Mouse (Mus musculus): ENCODE measurements at regions not wholly inside any gene's neighbourhood (a gene's known extent, or its start where the extent isn't known, plus 50 kb on each side); places are given as distances from the start of the nearest gene placed in this dataset.

- H3K79me2 ChIP-seq (ENCODE audit: control insufficient read depth, insufficient read depth, low read length, poor library complexity), result no peaks in the 10 kb centered on the region
- no peaks in the 10 kb centered on the region for H3K4me1 ChIP-seq (ENCODE audit: control insufficient read depth in 1 of 2, insufficient read depth in 2 of 2, low read length in 2 of 2)
- H3K27me3 ChIP-seq (ENCODE audit: control insufficient read depth in 1 of 2, insufficient read depth in 2 of 2, low read length in 2 of 2), result no peaks in the 10 kb centered on the region
- H3K9me3 ChIP-seq (replicated peaks; ENCODE audit: insufficient read depth, low read length), result no peaks in the 10 kb centered on the region
- no peak overlapping the region for H3K4me3 ChIP-seq (ENCODE audit: control insufficient read depth in 1 of 2, insufficient read depth in 1 of 2, low read depth in 2 of 2, low read length in 2 of 2)
- TF ChIP-seq USF1 (IDR thresholded peaks at IDR 0.05; ENCODE audit: low read depth, low read length), result no peak
- no peak for TF ChIP-seq POLR2A (IDR thresholded peaks at IDR 0.05; ENCODE audit: control insufficient read depth in 1 of 2, insufficient read depth in 1 of 2, low read depth in 1 of 2, low read length in 2 of 2, poor library complexity in 1 of 2)
- TF ChIP-seq POLR2AphosphoS2 (IDR thresholded peaks at IDR 0.05; ENCODE audit: low read length), result no peak
- TF ChIP-seq ZKSCAN1 (IDR thresholded peaks at IDR 0.05; ENCODE audit: low read depth, low read length), result no peak
- no peak for TF ChIP-seq E2F4 (IDR thresholded peaks at IDR 0.05; ENCODE audit: borderline replicate concordance, low read depth, low read length)
- no peak for TF ChIP-seq ZNF384 (IDR thresholded peaks at IDR 0.05; ENCODE audit: low read depth, low read length)
- TF ChIP-seq USF2 (IDR thresholded peaks at IDR 0.05; ENCODE audit: borderline replicate concordance in 1 of 2, insufficient read depth in 1 of 2, low read depth in 1 of 2, low read length in 2 of 2), result no peak
- H3K36me3 ChIP-seq (ENCODE audit: control insufficient read depth in 1 of 2, insufficient read depth in 2 of 2, low read length in 2 of 2), result no peaks in the 10 kb centered on the region
- DNase-seq (ENCODE audit: low read depth, low spot score), result no peak
- H3K9ac ChIP-seq (ENCODE audit: control insufficient read depth, low read depth, low read length, poor library complexity, severe bottlenecking), result no peak overlapping the region
- H3K27ac ChIP-seq (ENCODE audit: control insufficient read depth, low read depth, low read length), result no peak overlapping the region
These were observed 59.1 kb upstream of the Ywhaq start for GRCm38 (mm10) chr12:21476516-21476915.

- no peaks in the 10 kb centered on the region for H3K4me1 ChIP-seq (ENCODE audit: control insufficient read depth in 1 of 2, insufficient read depth in 2 of 2, low read length in 2 of 2)
- no peaks in the 10 kb centered on the region for H3K79me2 ChIP-seq (ENCODE audit: control insufficient read depth, insufficient read depth, low read length, poor library complexity)
- no peak for TF ChIP-seq BHLHE40 (IDR thresholded peaks at IDR 0.05; ENCODE audit: borderline replicate concordance, low read depth, low read length)
- no peak for TF ChIP-seq MAFK (IDR thresholded peaks at IDR 0.05; ENCODE audit: borderline replicate concordance, low read depth, low read length)
- TF ChIP-seq KAT2A (conservative IDR thresholded peaks at IDR 0.05; ENCODE audit: low read depth, low read length), result no peak
- no peak for TF ChIP-seq GABPA (IDR thresholded peaks at IDR 0.05; ENCODE audit: low read depth, low read length)
- TF ChIP-seq USF2 (IDR thresholded peaks at IDR 0.05; ENCODE audit: borderline replicate concordance in 1 of 2, insufficient read depth in 1 of 2, low read depth in 1 of 2, low read length in 2 of 2), result no peak
- no peak for TF ChIP-seq MAX (IDR thresholded peaks at IDR 0.05; ENCODE audit: low read length)
- TF ChIP-seq UBTF (IDR thresholded peaks at IDR 0.05; ENCODE audit: borderline replicate concordance, insufficient read depth, low read depth, low read length), result no peak
- TF ChIP-seq RAD21 (IDR thresholded peaks at IDR 0.05; ENCODE audit: low read depth, low read length), result no peak
- no peak overlapping the region for H3K4me3 ChIP-seq (ENCODE audit: control insufficient read depth in 1 of 2, insufficient read depth in 1 of 2, low read depth in 2 of 2, low read length in 2 of 2)
- no peaks in the 10 kb centered on the region for H3K9me3 ChIP-seq (replicated peaks; ENCODE audit: insufficient read depth, low read length)
- no peaks in the 10 kb centered on the region for H3K27me3 ChIP-seq (ENCODE audit: control insufficient read depth in 1 of 2, insufficient read depth in 2 of 2, low read length in 2 of 2)
- no peak for DNase-seq (ENCODE audit: low read depth, low spot score)
- H3K9ac ChIP-seq (ENCODE audit: control insufficient read depth, low read depth, low read length, poor library complexity, severe bottlenecking), result no peak overlapping the region
- no peaks in the 10 kb centered on the region for H3K36me3 ChIP-seq (ENCODE audit: control insufficient read depth in 1 of 2, insufficient read depth in 2 of 2, low read length in 2 of 2)
- H3K27ac ChIP-seq (ENCODE audit: control insufficient read depth, low read depth, low read length), result no peak overlapping the region
These were observed 55.7 kb upstream of the Ywhaq start for GRCm38 (mm10) chr12:21472951-21473710.
